Mouse (Mus musculus) liver, adult 2 months (tissue): ENCODE measurements around the gene Pgbd5.

ENCODE experiments used
- CTCF ChIP-seq: fragments of 200-500 bp; IDR thresholded peaks from 2 replicates; pipeline ENCODE4 v1.5.1; 2011; ENCODE audit warnings: low read depth, low read length, control low read depth
- POLR2A ChIP-seq: fragments of 200-500 bp; IDR thresholded peaks from 2 replicates; pipeline ENCODE4 v1.6.1; 2011; ENCODE audit warnings: low read length, control low read depth; ENCODE audit not compliant: insufficient read depth; ENCODE audit errors: extremely low read depth

DNA sequence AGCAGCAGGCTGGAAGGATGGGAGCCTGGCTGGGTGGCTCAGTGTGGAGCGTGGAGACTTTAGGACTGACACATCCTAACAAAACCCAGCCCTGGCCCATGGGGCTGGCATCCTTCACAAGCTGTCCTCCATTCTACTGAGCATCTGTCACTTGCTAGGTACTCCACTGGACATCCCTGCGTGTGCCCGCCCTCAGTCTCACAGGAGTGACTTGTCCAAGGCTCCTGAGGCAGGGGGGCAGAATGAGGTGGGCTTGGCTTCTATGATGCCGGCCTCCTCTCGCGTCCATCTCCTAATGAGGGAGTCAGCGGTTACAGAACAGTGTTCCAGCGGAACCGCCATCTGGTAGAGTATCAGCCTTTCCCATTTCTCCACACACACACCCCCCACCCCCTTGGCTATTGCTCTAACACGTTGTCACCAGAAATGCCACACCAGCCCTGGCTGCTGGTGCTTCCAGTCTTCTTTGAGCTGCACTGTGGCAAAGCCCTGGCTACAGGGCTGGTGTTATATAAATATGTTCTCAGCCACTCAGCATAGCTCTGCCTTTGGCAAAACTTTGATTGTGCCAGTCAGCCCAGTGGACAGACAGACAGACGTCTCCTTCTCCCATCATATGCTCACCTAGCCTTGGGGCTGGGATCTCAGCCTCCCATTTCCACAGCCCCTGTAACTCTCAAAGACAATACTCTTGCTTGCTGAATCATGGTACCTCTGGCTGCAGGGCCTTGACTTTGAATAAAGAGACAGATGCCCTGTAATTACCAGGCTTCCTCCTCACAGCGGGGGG is 34.8 kb downstream of the Pgbd5 start:
- TF ChIP-seq CTCF (no peak), POLR2A (no peak)
